Mouse (Mus musculus) megakaryocyte, embryonic 14.5 days (primary cell): ENCODE results near the gene Gdf1.

Source experiments
- FLI1 ChIP-seq: IDR thresholded peaks from 2 replicates; pipeline ENCODE4 v1.6.1; 2012; ENCODE audit warnings: low read length, inconsistent platforms, mixed read lengths
- GATA1 ChIP-seq: IDR thresholded peaks from 3 replicates; pipeline ENCODE4 v1.6.1; 2012; ENCODE audit warnings: mixed read lengths, low read length, inconsistent platforms, borderline replicate concordance

DNA sequence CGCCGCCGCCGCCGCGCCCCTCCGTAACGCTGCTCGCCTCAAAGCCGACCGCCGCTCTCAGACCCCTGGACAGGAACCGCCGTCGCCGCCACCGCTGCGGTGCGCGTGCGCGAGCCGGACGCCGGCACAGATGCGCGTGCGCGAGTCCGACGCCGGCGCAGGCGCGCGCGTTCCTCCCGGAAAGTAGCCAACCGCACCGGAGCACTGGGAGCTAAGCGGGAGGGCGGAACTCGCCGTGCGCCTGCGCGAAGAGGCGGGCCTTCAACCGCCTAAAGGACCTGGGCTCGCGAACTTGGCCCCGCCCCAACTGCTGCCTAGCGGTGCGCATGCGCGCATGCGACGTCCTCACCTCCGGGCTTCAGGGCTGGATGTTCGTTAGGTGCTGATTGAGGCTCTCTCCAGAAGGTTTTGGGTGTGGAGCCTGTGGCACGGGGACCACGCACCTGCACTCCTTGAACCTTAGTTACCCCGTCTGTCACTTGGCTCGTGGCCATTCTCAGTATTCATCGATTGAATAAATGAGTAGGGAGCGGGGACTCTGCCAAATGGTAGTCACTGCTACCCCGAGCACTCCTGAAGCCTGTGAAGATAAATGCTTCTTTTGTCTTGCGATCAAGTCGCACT, 23.7 kb downstream of the Gdf1 start, which contains the start of gene Upf1:
- TF ChIP-seq GATA1 (no peak), FLI1 (no peak)
